Mouse (Mus musculus): ENCODE data around the gene Mtus2. TPM values are rescaled to one million over a fixed set of nuclear protein-coding genes. Genes with fewer than 3 reads are reported as not detected.
A peak's percentile ranks its signal among the peaks of the same experiment; 100 is the strongest.
"Not testable (repeated sequence)": the region's sequence is repeated elsewhere in the genome, so short reads cannot be mapped to it uniquely, and the experiment has no call there.

Gene Mtus2
- polyA plus RNA-seq, 3 experiments from 2014 or later = 1.9 to 10.2 (median 2.5) TPM

DNA sequence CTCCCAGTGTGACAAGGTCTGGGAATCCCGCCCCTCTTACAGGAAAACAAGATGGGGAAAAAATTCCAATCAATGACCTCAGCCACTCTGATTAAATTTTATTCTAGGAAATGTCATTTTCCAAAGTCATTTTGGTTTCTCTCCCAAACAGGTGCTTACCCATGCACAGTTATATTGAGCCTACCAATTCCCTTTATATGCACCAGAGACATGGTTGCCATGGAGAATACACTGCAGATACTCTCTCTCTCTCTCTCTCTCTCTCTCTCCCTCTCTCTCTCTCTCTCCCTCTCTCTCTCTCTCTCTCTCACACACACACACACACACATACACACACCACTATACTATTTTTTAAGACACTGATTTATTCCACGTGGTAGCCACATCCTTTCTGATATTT, 326.1 kb downstream of the Mtus2 start:
- no peak for ATAC-seq

- ATAC-seq = no peak
Measured at GRCm38 (mm10) chr5:148283584-148283983, 326.5 kb downstream of the Mtus2 start.

DNA sequence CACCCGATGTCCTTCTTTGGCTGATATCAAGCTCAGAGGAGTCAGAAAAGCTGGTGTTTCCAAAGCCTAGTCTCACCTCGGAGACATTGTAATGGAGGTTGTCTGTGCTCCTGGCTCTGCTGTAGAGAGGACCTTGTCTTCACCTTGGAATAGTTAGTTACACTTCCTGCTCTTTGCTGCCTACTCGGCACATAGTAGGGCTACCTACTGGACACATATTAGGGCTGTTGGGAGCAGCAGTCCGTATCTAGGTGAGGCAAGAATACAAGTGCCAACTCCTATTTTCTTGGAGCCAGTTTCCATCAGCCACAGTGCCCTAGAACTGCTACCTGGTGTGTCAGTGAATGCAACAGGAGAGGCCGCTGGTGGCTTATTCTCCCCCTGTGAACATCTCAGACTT, 330.4 kb downstream of the Mtus2 start:
- ATAC-seq = no peak

DNA sequence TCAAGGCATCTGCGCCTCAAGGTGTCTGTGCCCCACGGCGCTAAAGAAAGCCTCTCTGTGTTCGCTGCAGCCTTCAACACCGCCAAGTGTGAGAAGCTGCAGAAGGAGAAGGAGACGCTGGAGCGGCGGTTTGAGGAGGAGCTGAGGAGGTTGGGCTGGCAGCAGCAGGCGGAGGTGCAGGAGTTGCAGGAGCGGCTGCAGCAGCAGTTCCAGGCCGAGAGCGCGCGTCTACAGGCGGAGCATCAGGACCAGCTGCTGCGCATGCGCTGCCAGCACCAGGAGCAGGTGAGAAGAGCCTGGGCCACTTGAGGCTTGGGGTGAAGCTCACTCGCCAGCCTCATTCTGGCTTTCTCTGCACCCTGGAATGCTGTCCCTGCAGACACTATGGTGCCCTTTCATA, 331.7 kb downstream of the Mtus2 start:
- ATAC-seq = no peak

GRCm38 (mm10) chr5:148289951-148290350, 332.8 kb downstream of the Mtus2 start:
- ATAC-seq = no peak

DNA sequence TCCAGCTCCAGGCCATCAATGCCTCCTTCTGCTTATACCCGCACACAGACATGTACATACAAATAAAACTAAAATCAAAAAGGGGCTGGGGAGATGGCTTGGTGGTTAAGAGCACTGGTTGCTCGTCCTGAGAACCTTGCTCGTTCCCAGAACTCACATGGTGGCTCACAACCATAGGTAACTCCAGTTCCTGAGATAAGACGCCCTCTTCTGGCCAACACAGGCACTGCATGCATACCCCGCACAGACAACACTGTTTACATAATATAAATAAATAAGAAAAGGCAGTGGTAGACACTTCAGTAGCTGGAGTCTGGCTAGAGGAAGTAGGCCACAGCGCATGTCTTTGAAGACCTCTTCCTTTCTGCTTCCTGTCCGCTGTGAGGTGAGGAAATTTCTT, 335.7 kb downstream of the Mtus2 start:
- no peak for ATAC-seq

- ATAC-seq = no peak
Measured at GRCm38 (mm10) chr5:148293346-148293745, 336.2 kb downstream of the Mtus2 start.

DNA sequence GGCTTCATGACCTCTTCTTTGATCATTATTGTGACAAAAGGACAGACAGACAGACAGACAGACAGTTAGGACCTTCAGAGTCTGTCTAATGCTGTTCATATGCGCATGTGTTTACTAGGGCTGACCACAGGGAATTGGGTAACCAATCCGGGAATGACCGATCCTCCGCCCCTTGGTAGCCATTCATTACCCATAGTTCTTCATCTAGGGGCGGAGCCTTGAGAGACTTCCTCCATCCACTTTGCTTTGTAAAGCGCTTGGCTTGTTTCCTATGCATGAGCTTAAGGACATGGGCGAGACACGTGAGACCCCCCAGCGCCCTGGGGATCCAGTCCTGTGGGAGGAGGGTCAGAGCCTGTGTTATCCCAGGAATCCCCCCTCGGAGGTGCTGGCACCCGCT, 345.8 kb downstream of the Mtus2 start:
- no peak for ATAC-seq

DNA sequence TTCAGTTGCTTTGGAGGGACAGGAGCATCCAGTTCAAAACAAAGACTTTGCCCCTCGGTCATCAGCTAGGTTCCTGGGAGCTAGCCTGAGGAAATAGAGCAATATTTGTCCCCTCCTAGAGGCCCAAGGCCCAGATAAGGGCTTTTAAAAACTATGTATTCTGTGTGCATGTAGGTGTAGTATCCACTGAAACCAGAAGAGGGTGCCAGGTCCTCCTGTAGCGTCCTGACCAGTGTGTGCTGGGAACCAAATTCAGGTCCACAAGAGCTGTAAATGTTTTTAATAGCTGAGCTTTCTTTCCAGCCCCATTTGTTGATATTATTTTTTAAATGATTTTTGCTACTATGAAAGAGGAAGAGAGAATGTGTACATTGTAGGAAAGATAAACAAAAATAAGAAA, 347.0 kb downstream of the Mtus2 start:
- no peak for ATAC-seq

GRCm38 (mm10) chr5:148310790-148311189, 353.7 kb downstream of the Mtus2 start:
- peak; percentile 84 for ATAC-seq

DNA sequence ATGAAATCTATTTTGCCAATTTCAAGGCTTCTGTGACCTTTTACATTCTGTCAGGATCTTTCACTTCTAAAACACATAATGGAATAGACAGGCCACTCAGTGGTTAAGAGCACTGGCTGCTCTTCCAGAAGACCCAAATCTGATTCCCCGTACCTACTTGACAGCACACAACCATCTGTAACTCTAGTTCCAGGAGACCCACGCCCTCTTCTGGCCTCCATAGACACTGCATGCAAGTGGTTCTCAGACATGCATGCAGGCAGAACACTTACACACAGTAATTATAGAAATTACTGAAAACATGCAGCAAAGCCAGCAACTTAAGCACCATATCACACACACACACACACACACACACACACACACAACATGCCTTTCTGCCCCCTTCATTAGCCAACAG, 355.3 kb downstream of the Mtus2 start:
- ATAC-seq = no peak

GRCm38 (mm10) chr5:148314931-148315330, 357.8 kb downstream of the Mtus2 start:
- no peak for ATAC-seq

- peak; percentile 68 for ATAC-seq
Measured at GRCm38 (mm10) chr5:148325317-148325885, 368.3 kb downstream of the Mtus2 start.

- not testable (repeated sequence) for ATAC-seq
Measured at GRCm38 (mm10) chr5:148326295-148326694, 369.2 kb downstream of the Mtus2 start.

DNA sequence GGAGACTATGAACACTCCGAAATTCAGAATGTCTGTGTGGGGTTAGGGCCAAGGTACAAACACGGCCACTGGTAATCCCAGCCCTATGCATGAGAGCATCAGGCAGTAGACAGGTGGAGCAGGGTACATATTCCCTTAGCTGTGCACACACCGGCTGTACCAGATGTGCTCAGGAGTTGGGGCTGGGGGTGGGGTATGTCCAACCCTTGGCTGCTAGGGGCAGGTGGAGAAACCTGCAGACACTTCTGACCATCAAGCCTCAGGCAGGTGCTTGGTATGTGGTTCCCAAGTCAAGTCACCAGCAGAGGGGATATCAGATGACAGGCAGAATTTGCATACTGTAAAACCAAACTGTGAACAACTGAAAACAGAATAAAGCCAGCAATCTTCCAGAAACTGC, 371.9 kb downstream of the Mtus2 start:
- no peak for ATAC-seq

- ATAC-seq = no peak
Measured at GRCm38 (mm10) chr5:148331229-148331776, 374.2 kb downstream of the Mtus2 start.

DNA sequence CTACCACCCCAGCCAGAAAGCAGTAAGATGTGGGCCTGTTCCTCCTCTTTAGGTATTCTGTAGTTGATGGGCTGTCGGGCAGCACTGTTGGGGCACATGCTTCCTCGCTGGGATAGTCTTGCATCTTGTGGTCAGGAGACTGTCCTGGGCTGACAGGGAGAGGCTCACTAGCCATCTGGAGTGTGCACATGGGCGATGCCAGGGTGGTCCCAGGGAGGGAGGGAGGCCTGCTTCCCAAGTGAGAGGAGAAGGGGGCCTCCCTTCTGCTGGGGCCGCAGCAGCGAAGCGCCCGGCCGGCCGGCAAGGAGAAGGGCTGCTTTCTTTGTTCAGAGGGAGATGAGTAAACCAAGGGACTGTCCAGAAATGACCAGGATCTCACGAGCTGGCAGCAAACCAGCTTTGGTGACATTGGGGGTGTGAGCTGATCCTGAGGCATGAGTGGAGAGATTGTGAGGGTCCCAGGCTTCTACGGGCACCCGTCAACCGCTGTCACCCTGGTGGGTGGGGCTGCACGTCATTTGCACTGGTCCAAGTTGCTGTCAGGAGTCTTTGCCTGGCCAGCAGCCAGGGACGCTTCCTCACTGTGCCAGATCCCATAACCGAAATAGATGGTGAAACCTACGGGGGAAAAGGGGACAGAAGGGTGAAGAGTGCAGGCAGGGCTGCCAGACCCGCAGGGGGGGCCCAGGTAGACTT, 375.0 kb downstream of the Mtus2 start:
- ATAC-seq = no peak

DNA sequence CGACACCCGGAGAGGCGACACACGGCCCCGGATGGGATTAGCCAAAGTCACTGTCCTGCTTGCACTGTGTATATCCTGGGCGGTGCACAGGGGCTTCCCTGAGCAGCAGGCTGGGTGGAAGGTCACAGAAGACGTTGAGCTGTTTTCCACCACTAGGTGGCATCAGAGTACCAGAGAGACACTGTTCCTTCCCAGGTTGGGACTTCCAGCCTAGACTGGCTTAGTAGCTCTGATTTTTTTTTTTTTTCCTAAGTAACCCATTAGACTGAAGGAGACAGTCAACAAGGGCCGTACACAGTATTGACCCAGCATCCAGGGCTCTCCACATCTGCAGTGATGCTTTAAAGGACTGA, 375.5 kb downstream of the Mtus2 start:
- ATAC-seq = peak; percentile 90

- no peak for ATAC-seq
Measured at GRCm38 (mm10) chr5:148339126-148339525, 382.0 kb downstream of the Mtus2 start.

GRCm38 (mm10) chr5:148342061-148342741, 385.1 kb downstream of the Mtus2 start:
- ATAC-seq = peak; percentile 99

DNA sequence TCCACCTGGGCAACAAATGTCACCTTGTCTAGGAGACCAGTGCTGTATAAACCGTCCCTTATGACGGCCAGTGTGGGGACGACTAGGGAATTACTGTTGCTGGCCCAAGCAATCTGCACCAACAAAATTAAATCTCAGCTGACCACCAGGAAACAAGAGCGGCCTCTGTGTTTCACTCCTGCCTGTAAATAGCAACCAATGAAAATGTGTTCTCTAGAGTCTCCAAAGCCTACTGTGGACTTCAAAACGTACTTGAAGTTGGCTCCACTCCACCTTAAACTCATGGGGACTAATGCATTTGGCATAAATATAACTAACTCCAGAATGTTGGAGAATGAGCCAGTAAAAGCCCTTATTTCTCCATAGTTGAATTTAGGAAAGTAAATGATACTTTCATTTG, 387.3 kb downstream of the Mtus2 start:
- ATAC-seq = no peak

GRCm38 (mm10) chr5:148346543-148346942, 389.4 kb downstream of the Mtus2 start:
- no peak for ATAC-seq

DNA sequence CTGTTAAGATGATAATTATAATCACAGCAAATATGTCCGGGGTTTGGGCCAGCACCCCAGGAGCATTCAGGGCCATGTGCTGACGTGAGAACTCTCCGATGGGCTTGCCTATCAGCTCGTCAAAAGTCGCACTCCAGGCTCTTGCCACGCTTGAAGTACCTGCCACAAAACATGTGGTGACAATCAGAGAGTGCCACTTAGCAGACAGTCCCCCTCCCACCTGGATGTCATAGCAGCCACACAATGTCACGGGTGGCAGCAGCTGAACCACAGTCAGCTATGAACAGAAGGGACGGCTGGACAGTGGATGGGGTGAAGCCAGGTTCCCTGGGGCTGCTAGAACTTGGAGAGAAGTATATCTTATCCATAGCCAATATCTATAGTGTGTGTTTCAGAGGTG, 391.0 kb downstream of the Mtus2 start:
- no peak for ATAC-seq

Measured in inflammation-experienced regulatory T-cells, adult 6 months (primary cell).